Mouse (Mus musculus) cerebellum, postnatal 10 days (tissue): ENCODE measurements at regions not wholly inside any gene's neighbourhood (a gene's known extent, or its start where the extent isn't known, plus 50 kb on each side); places are given as distances from the start of the nearest gene placed in this dataset.
"Not testable (repeated sequence)": the region's sequence is repeated elsewhere in the genome, so short reads cannot be mapped to it uniquely, and the experiment has no call there.

Experiments used
- DNase-seq, 2 experiments: peaks; one replicate each; pipeline ENCODE4 v3.0.0; 2021; ENCODE audit warnings: mixed read lengths in 2 of 2

- DNase-seq = peak in 1 of 2 experiments; percentile 11
These were observed 482.5 kb upstream of the Id2 start for GRCm38 (mm10) chr12:25579407-25579806.

- DNase-seq = no peak
These were observed 468.2 kb upstream of the Id2 start for GRCm38 (mm10) chr12:25565131-25565530.

GRCm38 (mm10) chr12:25559601-25560000 is 462.7 kb upstream of the Id2 start:
- no peak for DNase-seq

- DNase-seq = peak; percentile 46 to 57
These were observed 456.7 kb upstream of the Id2 start for GRCm38 (mm10) chr12:25553656-25554055.

- no peak for DNase-seq
These were observed 452.8 kb upstream of the Id2 start for GRCm38 (mm10) chr12:25549735-25550134.

GRCm38 (mm10) chr12:25544253-25544652 is 447.3 kb upstream of the Id2 start:
- DNase-seq = no peak

GRCm38 (mm10) chr12:25534620-25534950 is 437.6 kb upstream of the Id2 start:
- no peak for DNase-seq

- DNase-seq = no peak
These were observed 437.0 kb upstream of the Id2 start for GRCm38 (mm10) chr12:25533709-25534619.

GRCm38 (mm10) chr12:25530483-25530882 is 433.5 kb upstream of the Id2 start:
- no peak for DNase-seq

GRCm38 (mm10) chr12:25529537-25529936 is 432.6 kb upstream of the Id2 start:
- DNase-seq = no peak

GRCm38 (mm10) chr12:25526639-25527038 is 429.7 kb upstream of the Id2 start:
- DNase-seq = no peak

GRCm38 (mm10) chr12:25516738-25517137 is 419.8 kb upstream of the Id2 start:
- no peak for DNase-seq

- no peak for DNase-seq
These were observed 416.7 kb upstream of the Id2 start for GRCm38 (mm10) chr12:25513679-25514078.

GRCm38 (mm10) chr12:25509666-25510065 is 412.7 kb upstream of the Id2 start:
- no peak for DNase-seq

GRCm38 (mm10) chr12:25493233-25493632 is 396.3 kb upstream of the Id2 start:
- peak; percentile 63 to 70 for DNase-seq

- DNase-seq = no peak
These were observed 395.7 kb upstream of the Id2 start for GRCm38 (mm10) chr12:25492483-25493190.

GRCm38 (mm10) chr12:25475180-25475758 is 378.3 kb upstream of the Id2 start:
- peak; percentile 41 to 54 for DNase-seq

GRCm38 (mm10) chr12:25469181-25469580 is 372.2 kb upstream of the Id2 start:
- DNase-seq = peak; percentile 86 to 87

GRCm38 (mm10) chr12:25467789-25468188 is 370.8 kb upstream of the Id2 start:
- DNase-seq = peak; percentile 63 to 70

GRCm38 (mm10) chr12:25462690-25463089 is 365.8 kb upstream of the Id2 start:
- not testable (repeated sequence) for DNase-seq

GRCm38 (mm10) chr12:25455281-25455989 is 358.5 kb upstream of the Id2 start:
- DNase-seq = no peak

GRCm38 (mm10) chr12:25453356-25453755 is 356.4 kb upstream of the Id2 start:
- no peak for DNase-seq

- no peak for DNase-seq
These were observed 354.2 kb upstream of the Id2 start for GRCm38 (mm10) chr12:25451156-25451555.
